Mouse (Mus musculus) kidney, postnatal 4 days (tissue): ENCODE measurements at regions not wholly inside any gene's neighbourhood (a gene's known extent, or its start where the extent isn't known, plus 50 kb on each side); places are given as distances from the start of the nearest gene placed in this dataset.
"Not testable (repeated sequence)": the region's sequence is repeated elsewhere in the genome, so short reads cannot be mapped to it uniquely, and the experiment has no call there.

Source experiments
- DNase-seq, 2 experiments: peaks; one replicate each; pipeline ENCODE4 v3.0.0; 2021; ENCODE audit warnings: mixed read lengths in 2 of 2

GRCm38 (mm10) chr15:53984006-53984405 is 99.3 kb downstream of the Gm7489 start:
- not testable (repeated sequence) for DNase-seq

GRCm38 (mm10) chr15:53989888-53990287 is 105.2 kb downstream of the Gm7489 start:
- DNase-seq = no peak

- no peak for DNase-seq
Measured at GRCm38 (mm10) chr15:53995199-53995868, 110.6 kb downstream of the Gm7489 start.

GRCm38 (mm10) chr15:53998600-53999290 is 114.0 kb downstream of the Gm7489 start:
- no peak for DNase-seq

GRCm38 (mm10) chr15:54033756-54034155 is 149.1 kb downstream of the Gm7489 start:
- DNase-seq = no peak

GRCm38 (mm10) chr15:54050711-54051110 is 166.0 kb downstream of the Gm7489 start:
- DNase-seq = no peak

GRCm38 (mm10) chr15:54070005-54070634 is 185.4 kb downstream of the Gm7489 start:
- peak; percentile 79 to 82 for DNase-seq

- no peak for DNase-seq
Measured at GRCm38 (mm10) chr15:54071732-54072131, 187.0 kb downstream of the Gm7489 start.

- no peak for DNase-seq
Measured at GRCm38 (mm10) chr15:54091301-54091700, 206.6 kb downstream of the Gm7489 start.

GRCm38 (mm10) chr15:54092386-54092785 is 207.7 kb downstream of the Gm7489 start:
- no peak for DNase-seq

- DNase-seq = no peak
Measured at GRCm38 (mm10) chr15:54097498-54097897, 212.8 kb downstream of the Gm7489 start.

GRCm38 (mm10) chr15:54112406-54112805 is 227.7 kb downstream of the Gm7489 start:
- DNase-seq = no peak

- DNase-seq = peak in 1 of 2 experiments; percentile 2
Measured at GRCm38 (mm10) chr15:54114096-54114512, 229.4 kb downstream of the Gm7489 start.

- DNase-seq = no peak
Measured at GRCm38 (mm10) chr15:54117967-54118538, 233.3 kb downstream of the Gm7489 start.

GRCm38 (mm10) chr15:54120456-54120855 is 235.8 kb downstream of the Gm7489 start:
- DNase-seq = no peak

- DNase-seq = peak; percentile 34 to 50
Measured at GRCm38 (mm10) chr15:54164350-54164749, 279.6 kb downstream of the Gm7489 start.

- DNase-seq = no peak
Measured at GRCm38 (mm10) chr15:54167842-54168361, 283.2 kb downstream of the Gm7489 start.

GRCm38 (mm10) chr15:54177221-54177620 is 292.5 kb downstream of the Gm7489 start:
- DNase-seq = no peak

- no peak for DNase-seq
Measured at GRCm38 (mm10) chr15:54177791-54178190, 293.1 kb downstream of the Gm7489 start.
